Mouse (Mus musculus): ENCODE results near the gene Amfr. TPM values are rescaled to one million over a fixed set of nuclear protein-coding genes. Genes with fewer than 3 reads are reported as not detected.
"Not testable (repeated sequence)": the region's sequence is repeated elsewhere in the genome, so short reads cannot be mapped to it uniquely, and the experiment has no call there.

Gene Amfr
- polyA plus RNA-seq (2014; fragmentation: Nextera tagmentation; extraction: Ambion mirVana), result 53.8 and 57.7 TPM in 2 replicates

GRCm38 (mm10) chr8:94012013-94012951 lies at the start of gene Amfr:
Gene Amfr (minus strand): TSS chr8:94012842.
- H3K27me3 ChIP-seq (replicated peaks; ENCODE audit: control insufficient read depth, insufficient read depth, low read length), result no peaks in the 10 kb centered on the region
- no peaks in the 10 kb centered on the region for H3K9me3 ChIP-seq (ENCODE audit: control insufficient read depth, low read length)
- H3K36me3 ChIP-seq (ENCODE audit: control insufficient read depth, insufficient read depth, low read length), result no peaks in the 10 kb centered on the region
- peak within 1 kb of the TSS; percentile 93 for H3K27ac ChIP-seq (replicated peaks; ENCODE audit: low read depth, low read length)
- peak within 1 kb of the TSS; percentile 97 for H3K9ac ChIP-seq (ENCODE audit: low read depth, low read length)
- H3K4me1 ChIP-seq (ENCODE audit: control insufficient read depth, insufficient read depth, low read length), result 0 out of 2 replicates have a peak, but pooled peaks cover 3% of the 10 kb centered on the region
- H3K4me3 ChIP-seq (ENCODE audit: low read depth, low read length), result peak within 1 kb of the TSS; percentile 97
- peak; percentile 94 for ATAC-seq (ENCODE audit: low read depth)
- peak within 1 kb of the TSS; percentile 89 for H3K4me2 ChIP-seq (ENCODE audit: low read depth, low read length)
- 0% methylated on average over 32 of the region's 130 CpGs for WGBS
- DNase-seq (ENCODE audit: low spot score), result peak; percentile 89

- no peak overlapping the region for H3K9ac ChIP-seq (ENCODE audit: low read depth, low read length)
- WGBS, result 62% methylated on average over 6 of the region's 6 CpGs
- no peak overlapping the region for H3K4me3 ChIP-seq (ENCODE audit: low read depth, low read length)
- peaks cover 50% of the 10 kb centered on the region for H3K36me3 ChIP-seq (ENCODE audit: control insufficient read depth, insufficient read depth, low read length)
- peak; percentile 49 for DNase-seq (ENCODE audit: low spot score)
- no peak overlapping the region for H3K4me2 ChIP-seq (ENCODE audit: low read depth, low read length)
- H3K4me1 ChIP-seq (ENCODE audit: control insufficient read depth, insufficient read depth, low read length), result no peaks in the 10 kb centered on the region
- H3K9me3 ChIP-seq (ENCODE audit: control insufficient read depth, low read length), result peaks cover 4% of the 10 kb centered on the region; the same call in 1 of the 2 replicates
- H3K27me3 ChIP-seq (replicated peaks; ENCODE audit: control insufficient read depth, insufficient read depth, low read length), result no peaks in the 10 kb centered on the region
- ATAC-seq (ENCODE audit: low read depth), result no peak
- no peak overlapping the region for H3K27ac ChIP-seq (replicated peaks; ENCODE audit: low read depth, low read length)
Measured at GRCm38 (mm10) chr8:94057157-94057854, 44.7 kb upstream of the Amfr start.

DNA sequence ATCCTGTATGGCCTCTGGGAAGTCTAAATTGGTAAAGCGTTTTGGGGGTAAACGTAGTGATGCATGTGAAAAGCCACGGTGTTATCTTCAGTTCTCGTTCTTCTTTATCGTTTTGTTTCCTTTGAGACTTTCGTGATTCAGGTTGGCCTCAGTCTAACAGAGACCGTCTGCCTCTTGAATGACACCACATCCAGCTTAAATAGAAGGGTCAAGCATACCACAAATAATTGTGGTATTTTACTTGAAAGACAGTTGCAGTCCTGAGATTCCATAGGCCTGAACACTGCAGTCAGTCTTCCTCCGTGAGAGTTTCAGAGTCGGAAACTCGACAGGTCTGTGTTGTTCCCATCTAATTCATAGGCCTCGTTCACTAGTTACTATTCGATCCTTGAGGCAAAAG lies 40.1 kb upstream of the Amfr start:
- DNase-seq (ENCODE audit: low spot score), result no peak
- ATAC-seq (ENCODE audit: low read depth), result no peak
- Histone ChIP-seq H3K9me3 (ENCODE audit: control insufficient read depth, low read length) (no peaks in the 10 kb centered on the region), H3K9ac (ENCODE audit: low read depth, low read length) (no peak overlapping the region), H3K36me3 (ENCODE audit: control insufficient read depth, insufficient read depth, low read length) (peaks cover 51% of the 10 kb centered on the region), H3K27ac (replicated peaks; ENCODE audit: low read depth, low read length) (no peak overlapping the region), H3K4me1 (ENCODE audit: control insufficient read depth, insufficient read depth, low read length) (no peaks in the 10 kb centered on the region), H3K27me3 (replicated peaks; ENCODE audit: control insufficient read depth, insufficient read depth, low read length) (no peaks in the 10 kb centered on the region), H3K4me3 (ENCODE audit: low read depth, low read length) (no peak overlapping the region), H3K4me2 (ENCODE audit: low read depth, low read length) (no peak overlapping the region)
- 71% methylated on average over 12 of the region's 12 CpGs for WGBS

- DNase-seq (ENCODE audit: low spot score) (no peak), ATAC-seq (ENCODE audit: low read depth) (no peak)
- Histone ChIP-seq H3K4me1 (ENCODE audit: control insufficient read depth, insufficient read depth, low read length) (no peaks in the 10 kb centered on the region), H3K36me3 (ENCODE audit: control insufficient read depth, insufficient read depth, low read length) (peaks cover 19% of the 10 kb centered on the region; the same call in 1 of the 2 replicates), H3K9ac (ENCODE audit: low read depth, low read length) (no peak overlapping the region), H3K27ac (replicated peaks; ENCODE audit: low read depth, low read length) (no peak overlapping the region), H3K4me2 (ENCODE audit: low read depth, low read length) (no peak overlapping the region), H3K9me3 (ENCODE audit: control insufficient read depth, low read length) (no peaks in the 10 kb centered on the region), H3K27me3 (replicated peaks; ENCODE audit: control insufficient read depth, insufficient read depth, low read length) (no peaks in the 10 kb centered on the region), H3K4me3 (ENCODE audit: low read depth, low read length) (no peak overlapping the region)
- WGBS, result 83% methylated on average over 2 of the region's 2 CpGs
Measured at GRCm38 (mm10) chr8:94047845-94048244, 35.2 kb upstream of the Amfr start.

GRCm38 (mm10) chr8:94037806-94038205 lies 25.2 kb upstream of the Amfr start:
- no peak for DNase-seq (ENCODE audit: low spot score)
- H3K27ac ChIP-seq (replicated peaks; ENCODE audit: low read depth, low read length), result no peak overlapping the region

DNA sequence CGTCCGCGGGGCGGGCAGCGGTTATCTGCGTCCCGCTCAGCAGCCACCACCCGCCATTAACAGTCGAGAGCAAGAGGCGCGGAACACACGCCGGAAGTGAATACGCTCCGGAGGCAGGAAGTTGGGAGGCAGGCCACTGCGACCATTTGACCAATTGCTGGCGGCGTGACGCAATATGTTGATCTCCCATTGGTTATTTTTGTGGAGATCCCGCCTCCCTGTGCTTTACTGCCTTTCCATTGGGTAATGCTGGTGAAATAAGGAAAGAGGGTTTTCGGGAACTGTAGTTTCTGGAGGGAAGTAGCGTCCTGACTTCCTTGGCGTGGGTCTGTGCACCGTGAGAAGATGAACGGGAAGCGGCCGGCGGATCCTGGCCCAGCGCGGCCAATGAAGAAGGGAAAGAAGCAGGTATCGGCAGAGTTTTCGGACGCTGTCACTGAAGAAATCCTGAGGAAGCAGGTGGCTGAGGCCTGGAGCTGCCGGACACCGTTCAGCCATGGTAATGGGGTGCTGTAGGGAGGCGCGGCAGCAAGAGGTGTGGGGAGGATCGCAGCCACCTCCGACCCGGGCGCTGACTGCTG lies 24.4 kb upstream of the Amfr start, which contains the start of the genes Nudt21 and Ogfod1:
Gene Nudt21 (minus strand): TSS at position 88 of the 581 bp plus-strand sequence.
Gene Ogfod1 (plus strand): TSS at position 255 of the 581 bp plus-strand sequence.
- H3K4me2 ChIP-seq (ENCODE audit: low read depth, low read length), result peak within 1 kb of the TSS; percentile 88
- 0 out of 2 replicates have a peak, but pooled peaks cover 13% of the 10 kb centered on the region for H3K36me3 ChIP-seq (ENCODE audit: control insufficient read depth, insufficient read depth, low read length)
- under 1% methylated on average over 36 of the region's 41 CpGs for WGBS
- ATAC-seq (ENCODE audit: low read depth) (peak; percentile 99), DNase-seq (ENCODE audit: low spot score) (peak; percentile 99)
- no peaks in the 10 kb centered on the region for H3K9me3 ChIP-seq (ENCODE audit: control insufficient read depth, low read length)
- H3K9ac ChIP-seq (ENCODE audit: low read depth, low read length), result peak within 1 kb of the TSS; percentile 72
- H3K4me3 ChIP-seq (ENCODE audit: low read depth, low read length), result peak within 1 kb of the TSS; percentile 77
- no peaks in the 10 kb centered on the region for H3K27me3 ChIP-seq (replicated peaks; ENCODE audit: control insufficient read depth, insufficient read depth, low read length)
- H3K27ac ChIP-seq (replicated peaks; ENCODE audit: low read depth, low read length), result peak within 1 kb of the TSS; percentile 72
- H3K4me1 ChIP-seq (ENCODE audit: control insufficient read depth, insufficient read depth, low read length), result peaks cover 18% of the 10 kb centered on the region

More at GRCm38 (mm10) chr8:94037806-94038205, 25.2 kb upstream of the Amfr start:
- 7% methylated on average over 15 of the region's 15 CpGs for WGBS
- Histone ChIP-seq H3K4me3 (ENCODE audit: low read depth, low read length) (peak overlapping the region; percentile 77), H3K27me3 (replicated peaks; ENCODE audit: control insufficient read depth, insufficient read depth, low read length) (no peaks in the 10 kb centered on the region), H3K36me3 (ENCODE audit: control insufficient read depth, insufficient read depth, low read length) (0 out of 2 replicates have a peak, but pooled peaks cover 13% of the 10 kb centered on the region), H3K4me1 (ENCODE audit: control insufficient read depth, insufficient read depth, low read length) (peaks cover 18% of the 10 kb centered on the region), H3K9ac (ENCODE audit: low read depth, low read length) (peak overlapping the region; percentile 72), H3K4me2 (ENCODE audit: low read depth, low read length) (peak overlapping the region; percentile 88), H3K9me3 (ENCODE audit: control insufficient read depth, low read length) (no peaks in the 10 kb centered on the region)
- ATAC-seq (ENCODE audit: low read depth), result no peak

- Histone ChIP-seq H3K36me3 (ENCODE audit: control insufficient read depth, insufficient read depth, low read length) (peaks cover 16% of the 10 kb centered on the region; the same call in 1 of the 2 replicates), H3K4me2 (ENCODE audit: low read depth, low read length) (peak overlapping the region; percentile 87), H3K4me1 (ENCODE audit: control insufficient read depth, insufficient read depth, low read length) (peaks cover 18% of the 10 kb centered on the region), H3K27ac (replicated peaks; ENCODE audit: low read depth, low read length) (peak overlapping the region; percentile 72), H3K4me3 (ENCODE audit: low read depth, low read length) (peak overlapping the region; percentile 77), H3K9ac (ENCODE audit: low read depth, low read length) (peak overlapping the region; percentile 70)
- DNase-seq (ENCODE audit: low spot score), result peak; percentile 88
- not testable (repeated sequence) for H3K9me3 ChIP-seq (ENCODE audit: control insufficient read depth, low read length); H3K27me3 ChIP-seq (replicated peaks; ENCODE audit: control insufficient read depth, insufficient read depth, low read length)
- under 1% methylated on average over 20 of the region's 32 CpGs for WGBS
- peak; percentile 91 for ATAC-seq (ENCODE audit: low read depth)
Measured at GRCm38 (mm10) chr8:94036541-94036940, 23.9 kb upstream of the Amfr start.

- H3K4me1 ChIP-seq (ENCODE audit: control insufficient read depth, insufficient read depth, low read length), result peaks cover 18% of the 10 kb centered on the region
- 40% methylated on average over 5 of the region's 5 CpGs for WGBS
- ATAC-seq (ENCODE audit: low read depth) (no peak), DNase-seq (ENCODE audit: low spot score) (no peak)
- peaks cover 29% of the 10 kb centered on the region for H3K36me3 ChIP-seq (ENCODE audit: control insufficient read depth, insufficient read depth, low read length)
- no peak overlapping the region for H3K27ac ChIP-seq (replicated peaks; ENCODE audit: low read depth, low read length)
- H3K4me3 ChIP-seq (ENCODE audit: low read depth, low read length), result peak overlapping the region; percentile 77
- peak overlapping the region; percentile 15; the same call in 1 of the 2 replicates for H3K9ac ChIP-seq (ENCODE audit: low read depth, low read length)
- no peaks in the 10 kb centered on the region for H3K9me3 ChIP-seq (ENCODE audit: control insufficient read depth, low read length)
- H3K4me2 ChIP-seq (ENCODE audit: low read depth, low read length), result peak overlapping the region; percentile 87
- H3K27me3 ChIP-seq (replicated peaks; ENCODE audit: control insufficient read depth, insufficient read depth, low read length), result no peaks in the 10 kb centered on the region
Measured at GRCm38 (mm10) chr8:94035200-94035599, 22.6 kb upstream of the Amfr start.
